Mouse (Mus musculus): ENCODE measurements around the gene Mlip. TPM values are rescaled to one million over a fixed set of nuclear protein-coding genes. Genes with fewer than 3 reads are reported as not detected.
A peak's percentile ranks its signal among the peaks of the same experiment; 100 is the strongest.
"Not testable (repeated sequence)": the region's sequence is repeated elsewhere in the genome, so short reads cannot be mapped to it uniquely, and the experiment has no call there.

Mlip gene
- polyA plus RNA-seq, 1 experiment from 2014 or later, result 1.4 TPM

- Histone ChIP-seq H3K9ac (replicated peaks; ENCODE audit: low read depth, low read length) (no peak overlapping the region), H3K4me1 (ENCODE audit: control insufficient read depth, insufficient read depth, low read length) (no peaks in the 10 kb centered on the region), H3K27ac (ENCODE audit: low read depth, low read length) (no peak overlapping the region), H3K4me3 (ENCODE audit: low read depth, low read length) (no peak overlapping the region), H3K9me3 (ENCODE audit: control insufficient read depth, low read length) (no peaks in the 10 kb centered on the region), H3K27me3 (ENCODE audit: control insufficient read depth, insufficient read depth, low read length) (no peaks in the 10 kb centered on the region), H3K36me3 (ENCODE audit: control insufficient read depth, insufficient read depth, low read length) (no peaks in the 10 kb centered on the region), H3K4me2 (ENCODE audit: low read depth, low read length) (no peak overlapping the region)
- no peak for ATAC-seq (ENCODE audit: low read depth)
- WGBS, result 79% methylated on average over 4 of the region's 4 CpGs
Observed at GRCm38 (mm10) chr9:77383951-77384350, 31.2 kb upstream of the Mlip start.

DNA sequence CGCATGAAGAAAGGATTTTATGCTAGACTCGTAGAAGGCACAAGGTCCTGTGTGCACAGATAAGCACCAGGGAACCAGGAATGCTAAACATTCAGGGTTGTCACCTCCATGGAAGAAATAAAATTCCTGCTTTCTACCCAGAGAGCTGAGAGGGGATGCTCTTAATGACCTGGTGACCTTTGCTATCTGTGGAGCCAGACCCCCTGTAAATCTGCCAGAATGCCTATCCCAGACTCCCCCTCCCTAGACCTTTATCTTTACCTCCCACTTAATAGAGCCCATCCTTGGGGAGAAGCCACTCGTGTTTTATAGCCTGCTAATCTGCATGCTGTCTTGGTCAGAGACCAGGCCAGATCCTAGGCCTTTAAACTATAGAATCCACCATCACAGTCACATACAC, 29.7 kb upstream of the Mlip start:
- H3K4me3 ChIP-seq (ENCODE audit: low read depth, low read length), result no peak overlapping the region
- no peaks in the 10 kb centered on the region for H3K9me3 ChIP-seq (ENCODE audit: control insufficient read depth, low read length)
- H3K27ac ChIP-seq (ENCODE audit: low read depth, low read length), result no peak overlapping the region
- H3K27me3 ChIP-seq (ENCODE audit: control insufficient read depth, insufficient read depth, low read length), result no peaks in the 10 kb centered on the region
- peak; percentile 50 for ATAC-seq (ENCODE audit: low read depth)
- 41% methylated on average over 3 of the region's 3 CpGs for WGBS
- no peak overlapping the region for H3K9ac ChIP-seq (replicated peaks; ENCODE audit: low read depth, low read length)
- no peaks in the 10 kb centered on the region for H3K4me1 ChIP-seq (ENCODE audit: control insufficient read depth, insufficient read depth, low read length)
- H3K4me2 ChIP-seq (ENCODE audit: low read depth, low read length), result no peak overlapping the region
- no peaks in the 10 kb centered on the region for H3K36me3 ChIP-seq (ENCODE audit: control insufficient read depth, insufficient read depth, low read length)

DNA sequence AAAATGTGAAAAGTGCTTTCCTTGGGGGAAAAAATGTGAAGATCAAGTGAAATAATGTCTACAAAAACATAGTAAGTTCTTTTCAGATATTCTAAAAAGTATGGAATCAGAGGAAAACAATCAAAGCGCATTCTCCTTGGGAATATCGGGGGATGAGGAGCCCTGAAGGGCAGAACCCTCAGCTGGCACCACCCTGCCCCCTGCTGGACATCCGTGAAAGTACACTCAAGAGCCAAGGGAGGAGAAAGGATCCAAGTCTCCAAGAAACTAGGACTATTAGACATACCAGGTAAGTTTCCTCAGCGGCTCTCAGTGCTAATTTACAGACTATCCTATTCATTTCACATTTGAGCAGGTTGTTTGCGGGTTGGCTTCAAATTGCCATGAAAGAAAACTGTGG, 28.8 kb upstream of the Mlip start:
- WGBS, result 18% methylated on average over 5 of the region's 5 CpGs
- ATAC-seq (ENCODE audit: low read depth), result no peak
- Histone ChIP-seq H3K36me3 (ENCODE audit: control insufficient read depth, insufficient read depth, low read length) (no peaks in the 10 kb centered on the region), H3K27me3 (ENCODE audit: control insufficient read depth, insufficient read depth, low read length) (no peaks in the 10 kb centered on the region), H3K4me3 (ENCODE audit: low read depth, low read length) (no peak overlapping the region), H3K27ac (ENCODE audit: low read depth, low read length) (no peak overlapping the region), H3K4me1 (ENCODE audit: control insufficient read depth, insufficient read depth, low read length) (no peaks in the 10 kb centered on the region), H3K4me2 (ENCODE audit: low read depth, low read length) (no peak overlapping the region), H3K9ac (replicated peaks; ENCODE audit: low read depth, low read length) (no peak overlapping the region), H3K9me3 (ENCODE audit: control insufficient read depth, low read length) (no peaks in the 10 kb centered on the region)

GRCm38 (mm10) chr9:77379625-77380024, 26.9 kb upstream of the Mlip start:
- Histone ChIP-seq H3K4me3 (ENCODE audit: low read depth, low read length) (no peak overlapping the region), H3K4me2 (ENCODE audit: low read depth, low read length) (no peak overlapping the region), H3K27ac (ENCODE audit: low read depth, low read length) (no peak overlapping the region), H3K4me1 (ENCODE audit: control insufficient read depth, insufficient read depth, low read length) (no peaks in the 10 kb centered on the region), H3K36me3 (ENCODE audit: control insufficient read depth, insufficient read depth, low read length) (no peaks in the 10 kb centered on the region), H3K9ac (replicated peaks; ENCODE audit: low read depth, low read length) (no peak overlapping the region), H3K27me3 (ENCODE audit: control insufficient read depth, insufficient read depth, low read length) (no peaks in the 10 kb centered on the region), H3K9me3 (ENCODE audit: control insufficient read depth, low read length) (no peaks in the 10 kb centered on the region)
- no peak for ATAC-seq (ENCODE audit: low read depth)
- WGBS, result 46% methylated on average over 5 of the region's 5 CpGs

GRCm38 (mm10) chr9:77377696-77378095, 24.9 kb upstream of the Mlip start:
- no peak for ATAC-seq (ENCODE audit: low read depth)
- Histone ChIP-seq H3K4me2 (ENCODE audit: low read depth, low read length) (no peak overlapping the region), H3K9me3 (ENCODE audit: control insufficient read depth, low read length) (no peaks in the 10 kb centered on the region), H3K36me3 (ENCODE audit: control insufficient read depth, insufficient read depth, low read length) (no peaks in the 10 kb centered on the region), H3K27ac (ENCODE audit: low read depth, low read length) (no peak overlapping the region), H3K27me3 (ENCODE audit: control insufficient read depth, insufficient read depth, low read length) (no peaks in the 10 kb centered on the region), H3K9ac (replicated peaks; ENCODE audit: low read depth, low read length) (no peak overlapping the region), H3K4me3 (ENCODE audit: low read depth, low read length) (no peak overlapping the region), H3K4me1 (ENCODE audit: control insufficient read depth, insufficient read depth, low read length) (no peaks in the 10 kb centered on the region)
- WGBS, result 57% methylated on average over 10 of the region's 10 CpGs

DNA sequence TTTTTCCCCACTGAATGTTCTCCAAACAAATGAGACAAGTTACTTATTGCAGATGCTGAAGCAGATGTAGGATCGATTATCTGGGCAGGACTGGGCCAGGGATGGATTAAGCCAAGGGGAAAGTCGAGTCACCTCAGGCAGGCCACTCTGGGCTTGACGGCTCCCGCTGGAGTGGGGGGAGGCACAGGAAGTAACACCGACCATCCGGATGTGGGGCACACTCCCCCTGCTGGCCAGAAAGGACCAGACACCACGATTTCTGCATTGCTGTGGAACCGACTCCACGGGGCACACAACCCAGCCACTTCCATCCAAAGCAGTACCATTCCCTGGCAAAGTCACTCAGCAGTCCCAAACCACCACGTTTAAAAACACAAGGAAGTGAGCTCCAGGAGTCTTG, 24.3 kb upstream of the Mlip start:
- Histone ChIP-seq H3K4me2 (ENCODE audit: low read depth, low read length) (no peak overlapping the region), H3K36me3 (ENCODE audit: control insufficient read depth, insufficient read depth, low read length) (no peaks in the 10 kb centered on the region), H3K9me3 (ENCODE audit: control insufficient read depth, low read length) (no peaks in the 10 kb centered on the region), H3K4me3 (ENCODE audit: low read depth, low read length) (no peak overlapping the region), H3K27ac (ENCODE audit: low read depth, low read length) (no peak overlapping the region), H3K27me3 (ENCODE audit: control insufficient read depth, insufficient read depth, low read length) (no peaks in the 10 kb centered on the region), H3K9ac (replicated peaks; ENCODE audit: low read depth, low read length) (no peak overlapping the region), H3K4me1 (ENCODE audit: control insufficient read depth, insufficient read depth, low read length) (no peaks in the 10 kb centered on the region)
- 66% methylated on average over 10 of the region's 10 CpGs for WGBS
- no peak for ATAC-seq (ENCODE audit: low read depth)

DNA sequence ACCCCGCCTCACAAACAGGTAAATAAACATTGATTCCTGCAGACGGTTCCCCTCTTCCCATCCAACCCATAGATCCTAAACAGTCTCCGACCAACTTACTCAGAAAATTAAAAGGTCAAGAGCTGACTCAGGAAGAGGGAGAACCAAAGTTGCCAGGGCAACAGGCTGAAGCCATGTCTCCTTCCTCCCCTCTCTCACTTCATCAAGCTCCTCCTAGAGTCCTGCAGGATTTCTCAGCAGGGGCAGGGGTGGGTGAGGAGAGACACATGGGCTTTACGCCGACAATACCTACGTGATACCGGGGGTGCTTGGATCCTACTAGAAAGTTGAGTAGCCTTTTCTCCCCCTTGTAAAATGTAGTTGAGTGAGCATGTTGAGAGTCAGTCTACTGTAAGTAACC, 23.8 kb upstream of the Mlip start:
- no peak for ATAC-seq (ENCODE audit: low read depth)
- WGBS, result 93% methylated on average over 7 of the region's 7 CpGs

DNA sequence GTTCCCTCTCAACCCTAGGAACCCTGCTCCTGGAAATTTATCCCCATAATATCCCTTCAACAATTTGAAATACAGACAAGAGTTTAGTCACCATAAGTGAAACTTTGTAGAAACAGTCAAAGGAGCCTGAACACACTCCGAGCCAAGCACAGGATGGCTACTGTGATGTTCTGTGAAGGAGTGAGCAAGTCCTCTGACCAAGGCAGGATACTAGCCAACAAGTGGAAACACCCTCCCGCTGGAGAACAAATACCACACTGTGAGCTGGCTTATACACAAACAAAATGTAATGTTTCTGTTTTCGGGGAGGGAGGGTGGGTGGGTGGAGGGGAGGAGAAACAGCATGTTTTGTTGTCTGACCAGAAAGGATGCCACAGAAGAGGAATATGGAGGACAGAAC, 17.9 kb upstream of the Mlip start:
- Histone ChIP-seq H3K27ac (ENCODE audit: low read depth, low read length) (no peak overlapping the region), H3K4me2 (ENCODE audit: low read depth, low read length) (no peak overlapping the region), H3K9ac (replicated peaks; ENCODE audit: low read depth, low read length) (no peak overlapping the region), H3K4me1 (ENCODE audit: control insufficient read depth, insufficient read depth, low read length) (no peaks in the 10 kb centered on the region), H3K36me3 (ENCODE audit: control insufficient read depth, insufficient read depth, low read length) (no peaks in the 10 kb centered on the region), H3K9me3 (ENCODE audit: control insufficient read depth, low read length) (no peaks in the 10 kb centered on the region), H3K27me3 (ENCODE audit: control insufficient read depth, insufficient read depth, low read length) (no peaks in the 10 kb centered on the region), H3K4me3 (ENCODE audit: low read depth, low read length) (no peak overlapping the region)
- no peak for ATAC-seq (ENCODE audit: low read depth)
- WGBS, result 75% methylated on average over 3 of the region's 3 CpGs

More for the DNA sequence above, 23.8 kb upstream of the Mlip start:
- Histone ChIP-seq H3K4me3 (ENCODE audit: low read depth, low read length) (no peak overlapping the region), H3K9me3 (ENCODE audit: control insufficient read depth, low read length) (no peaks in the 10 kb centered on the region), H3K36me3 (ENCODE audit: control insufficient read depth, insufficient read depth, low read length) (no peaks in the 10 kb centered on the region), H3K4me1 (ENCODE audit: control insufficient read depth, insufficient read depth, low read length) (no peaks in the 10 kb centered on the region), H3K27ac (ENCODE audit: low read depth, low read length) (no peak overlapping the region), H3K27me3 (ENCODE audit: control insufficient read depth, insufficient read depth, low read length) (no peaks in the 10 kb centered on the region), H3K4me2 (ENCODE audit: low read depth, low read length) (no peak overlapping the region), H3K9ac (replicated peaks; ENCODE audit: low read depth, low read length) (no peak overlapping the region)

- H3K27me3 ChIP-seq (ENCODE audit: control insufficient read depth, insufficient read depth, low read length), result no peaks in the 10 kb centered on the region
- no peak overlapping the region for H3K4me3 ChIP-seq (ENCODE audit: low read depth, low read length)
- H3K9ac ChIP-seq (replicated peaks; ENCODE audit: low read depth, low read length), result no peak overlapping the region
- no peaks in the 10 kb centered on the region for H3K9me3 ChIP-seq (ENCODE audit: control insufficient read depth, low read length)
- H3K4me2 ChIP-seq (ENCODE audit: low read depth, low read length), result no peak overlapping the region
- no peaks in the 10 kb centered on the region for H3K36me3 ChIP-seq (ENCODE audit: control insufficient read depth, insufficient read depth, low read length)
- 72% methylated on average over 9 of the region's 9 CpGs for WGBS
- ATAC-seq (ENCODE audit: low read depth), result peak; percentile 41; the same call in 1 of the 2 replicates
- no peak overlapping the region for H3K27ac ChIP-seq (ENCODE audit: low read depth, low read length)
- H3K4me1 ChIP-seq (ENCODE audit: control insufficient read depth, insufficient read depth, low read length), result no peaks in the 10 kb centered on the region
Observed at GRCm38 (mm10) chr9:77369262-77369661, 16.5 kb upstream of the Mlip start.

- not testable (repeated sequence) for H3K9ac ChIP-seq (replicated peaks; ENCODE audit: low read depth, low read length); H3K4me1 ChIP-seq (ENCODE audit: control insufficient read depth, insufficient read depth, low read length); H3K27me3 ChIP-seq (ENCODE audit: control insufficient read depth, insufficient read depth, low read length); ATAC-seq (ENCODE audit: low read depth); H3K36me3 ChIP-seq (ENCODE audit: control insufficient read depth, insufficient read depth, low read length); H3K4me3 ChIP-seq (ENCODE audit: low read depth, low read length); H3K9me3 ChIP-seq (ENCODE audit: control insufficient read depth, low read length); H3K4me2 ChIP-seq (ENCODE audit: low read depth, low read length); H3K27ac ChIP-seq (ENCODE audit: low read depth, low read length)
- 69% methylated on average over 9 of the region's 9 CpGs for WGBS
Observed at GRCm38 (mm10) chr9:77364681-77365080, 11.9 kb upstream of the Mlip start.
